Mouse (Mus musculus): ENCODE results near the gene Cnnm4. TPM values are rescaled to one million over a fixed set of nuclear protein-coding genes. Genes with fewer than 3 reads are reported as not detected.

Cnnm4 gene
- polyA plus RNA-seq (2015; fragmentation: Nextera tagmentation; extraction: Ambion mirVana), result 3.2 and 3.5 TPM in 2 replicates

- peak within 1 kb of the TSS; percentile 95 for H3K4me2 ChIP-seq
- H3K27me3 ChIP-seq, result peaks cover 20% of the 10 kb centered on the region
- H3K27ac ChIP-seq, result peak within 1 kb of the TSS; percentile 75
- no peaks in the 10 kb centered on the region for H3K36me3 ChIP-seq
- peaks cover 71% of the 10 kb centered on the region for H3K4me1 ChIP-seq (replicated peaks)
- H3K9ac ChIP-seq, result peak within 1 kb of the TSS; percentile 83
- no peaks in the 10 kb centered on the region for H3K9me3 ChIP-seq (replicated peaks)
- H3K4me3 ChIP-seq (replicated peaks), result peak within 1 kb of the TSS; percentile 67
- WGBS (ENCODE audit: insufficient replicate concordance), result under 1% methylated on average over 84 of the region's 98 CpGs
- DNase-seq (peak; percentile 79), ATAC-seq (ENCODE audit: low read depth) (peak; percentile 92)
Observed at GRCm38 (mm10) chr1:36471181-36472105, at the start of gene Cnnm4. Cnnm4 (plus strand) TSS chr1:36471620.

- Histone ChIP-seq H3K27ac (no peak overlapping the region), H3K4me2 (no peak overlapping the region), H3K9ac (no peak overlapping the region), H3K27me3 (no peaks in the 10 kb centered on the region), H3K4me1 (replicated peaks) (no peaks in the 10 kb centered on the region), H3K4me3 (replicated peaks) (no peak overlapping the region), H3K36me3 (peaks cover 72% of the 10 kb centered on the region), H3K9me3 (replicated peaks) (no peaks in the 10 kb centered on the region)
- WGBS (ENCODE audit: insufficient replicate concordance), result 80% methylated on average over 2 of the region's 2 CpGs
- no peak for DNase-seq
- no peak for ATAC-seq (ENCODE audit: low read depth)
Observed at GRCm38 (mm10) chr1:36429511-36429910, 41.9 kb upstream of the Cnnm4 start.

GRCm38 (mm10) chr1:36432999-36433398, 38.4 kb upstream of the Cnnm4 start:
- 78% methylated on average over 4 of the region's 4 CpGs for WGBS (ENCODE audit: insufficient replicate concordance)
- Histone ChIP-seq H3K27ac (no peak overlapping the region), H3K9ac (no peak overlapping the region), H3K9me3 (replicated peaks) (no peaks in the 10 kb centered on the region), H3K36me3 (peaks cover 67% of the 10 kb centered on the region), H3K4me1 (replicated peaks) (no peaks in the 10 kb centered on the region), H3K27me3 (no peaks in the 10 kb centered on the region), H3K4me3 (replicated peaks) (no peak overlapping the region), H3K4me2 (no peak overlapping the region)
- ATAC-seq (ENCODE audit: low read depth) (no peak), DNase-seq (no peak)

- H3K27ac ChIP-seq, result no peak overlapping the region
- ATAC-seq (ENCODE audit: low read depth) (no peak), DNase-seq (no peak)
- H3K9me3 ChIP-seq (replicated peaks), result no peaks in the 10 kb centered on the region
- H3K9ac ChIP-seq, result no peak overlapping the region
- H3K36me3 ChIP-seq, result peaks cover 67% of the 10 kb centered on the region
- H3K27me3 ChIP-seq, result no peaks in the 10 kb centered on the region
- 75% methylated on average over 3 of the region's 3 CpGs for WGBS (ENCODE audit: insufficient replicate concordance)
- H3K4me1 ChIP-seq (replicated peaks), result no peaks in the 10 kb centered on the region
- no peak overlapping the region for H3K4me2 ChIP-seq
- no peak overlapping the region for H3K4me3 ChIP-seq (replicated peaks)
Observed at GRCm38 (mm10) chr1:36433616-36434015, 37.8 kb upstream of the Cnnm4 start.

GRCm38 (mm10) chr1:36435071-36435470, 36.3 kb upstream of the Cnnm4 start:
- Histone ChIP-seq H3K9me3 (replicated peaks) (no peaks in the 10 kb centered on the region), H3K36me3 (peaks cover 69% of the 10 kb centered on the region), H3K9ac (no peak overlapping the region), H3K4me2 (no peak overlapping the region), H3K27ac (no peak overlapping the region), H3K4me1 (replicated peaks) (no peaks in the 10 kb centered on the region), H3K4me3 (replicated peaks) (no peak overlapping the region), H3K27me3 (no peaks in the 10 kb centered on the region)
- WGBS (ENCODE audit: insufficient replicate concordance), result 71% methylated on average over 4 of the region's 4 CpGs
- no peak for ATAC-seq (ENCODE audit: low read depth)
- DNase-seq, result no peak

GRCm38 (mm10) chr1:36436515-36436914, 34.9 kb upstream of the Cnnm4 start:
- WGBS (ENCODE audit: insufficient replicate concordance), result 79% methylated on average over 6 of the region's 6 CpGs
- ATAC-seq (ENCODE audit: low read depth) (no peak), DNase-seq (no peak)

GRCm38 (mm10) chr1:36437223-36437622, 34.2 kb upstream of the Cnnm4 start:
- Histone ChIP-seq H3K4me1 (replicated peaks) (no peaks in the 10 kb centered on the region), H3K9me3 (replicated peaks) (no peaks in the 10 kb centered on the region), H3K4me3 (replicated peaks) (no peak overlapping the region), H3K36me3 (peaks cover 68% of the 10 kb centered on the region), H3K27ac (no peak overlapping the region), H3K4me2 (no peak overlapping the region), H3K9ac (no peak overlapping the region), H3K27me3 (no peaks in the 10 kb centered on the region)
- WGBS (ENCODE audit: insufficient replicate concordance), result 64% methylated on average over 3 of the region's 3 CpGs
- no peak for ATAC-seq (ENCODE audit: low read depth)
- DNase-seq, result no peak

More at GRCm38 (mm10) chr1:36436515-36436914, 34.9 kb upstream of the Cnnm4 start:
- Histone ChIP-seq H3K36me3 (peaks cover 70% of the 10 kb centered on the region), H3K9ac (no peak overlapping the region), H3K4me1 (replicated peaks) (no peaks in the 10 kb centered on the region), H3K4me2 (no peak overlapping the region), H3K27me3 (no peaks in the 10 kb centered on the region), H3K9me3 (replicated peaks) (no peaks in the 10 kb centered on the region), H3K4me3 (replicated peaks) (no peak overlapping the region), H3K27ac (no peak overlapping the region)

- Histone ChIP-seq H3K27me3 (no peaks in the 10 kb centered on the region), H3K4me2 (no peak overlapping the region), H3K9ac (no peak overlapping the region), H3K27ac (no peak overlapping the region), H3K4me1 (replicated peaks) (peaks cover 17% of the 10 kb centered on the region), H3K36me3 (peaks cover 51% of the 10 kb centered on the region), H3K9me3 (replicated peaks) (no peaks in the 10 kb centered on the region), H3K4me3 (replicated peaks) (no peak overlapping the region)
- no peak for DNase-seq
- ATAC-seq (ENCODE audit: low read depth), result no peak
- WGBS (ENCODE audit: insufficient replicate concordance), result 91% methylated on average over 4 of the region's 4 CpGs
Observed at GRCm38 (mm10) chr1:36441101-36441500, 30.3 kb upstream of the Cnnm4 start.

GRCm38 (mm10) chr1:36444471-36445464, 26.7 kb upstream of the Cnnm4 start, which contains the start of gene Lman2l:
Lman2l (minus strand) TSS chr1:36445271.
- WGBS (ENCODE audit: insufficient replicate concordance), result under 1% methylated on average over 56 of the region's 57 CpGs
- Histone ChIP-seq H3K4me3 (replicated peaks) (peak within 1 kb of the TSS; percentile 93), H3K4me2 (peak within 1 kb of the TSS; percentile 93), H3K4me1 (replicated peaks) (peaks cover 17% of the 10 kb centered on the region), H3K27me3 (no peaks in the 10 kb centered on the region), H3K9ac (peak within 1 kb of the TSS; percentile 86), H3K9me3 (replicated peaks) (no peaks in the 10 kb centered on the region), H3K27ac (peak within 1 kb of the TSS; percentile 55), H3K36me3 (peaks cover 17% of the 10 kb centered on the region; the same call in 1 of the 2 replicates)
- DNase-seq (peak; percentile 94), ATAC-seq (ENCODE audit: low read depth) (peak; percentile 100)

GRCm38 (mm10) chr1:36445508-36445907, 25.9 kb upstream of the Cnnm4 start:
- DNase-seq, result no peak
- Histone ChIP-seq H3K9ac (no peak overlapping the region), H3K9me3 (replicated peaks) (no peaks in the 10 kb centered on the region), H3K4me1 (replicated peaks) (peaks cover 17% of the 10 kb centered on the region), H3K36me3 (peaks cover 17% of the 10 kb centered on the region; the same call in 1 of the 2 replicates), H3K4me3 (replicated peaks) (peak overlapping the region; percentile 14; the same call in 1 of the 2 replicates), H3K27me3 (no peaks in the 10 kb centered on the region), H3K27ac (peak overlapping the region; percentile 30; the same call in 1 of the 2 replicates), H3K4me2 (peak overlapping the region; percentile 26)
- ATAC-seq (ENCODE audit: low read depth), result no peak
- WGBS (ENCODE audit: insufficient replicate concordance), result 44% methylated on average over 8 of the region's 8 CpGs
